Mouse (Mus musculus): ENCODE data around the gene Kcnq4.

- TF ChIP-seq EP300 (IDR thresholded peaks at IDR 0.05) (no peak), CTCF (IDR thresholded peaks at IDR 0.05) (no peak)
Measured at GRCm38 (mm10) chr4:120650208-120650592, 98.2 kb downstream of the Kcnq4 start.
